Mouse (Mus musculus) left cerebral cortex, adult 9 months (tissue): ENCODE results near the gene Vgf.

Source experiments
- DNase-seq, 2 experiments: peaks; one replicate each; pipeline ENCODE4 v3.0.0; 2022; ENCODE audit warnings: low spot score in 2 of 2

The Vgf gene

DNA sequence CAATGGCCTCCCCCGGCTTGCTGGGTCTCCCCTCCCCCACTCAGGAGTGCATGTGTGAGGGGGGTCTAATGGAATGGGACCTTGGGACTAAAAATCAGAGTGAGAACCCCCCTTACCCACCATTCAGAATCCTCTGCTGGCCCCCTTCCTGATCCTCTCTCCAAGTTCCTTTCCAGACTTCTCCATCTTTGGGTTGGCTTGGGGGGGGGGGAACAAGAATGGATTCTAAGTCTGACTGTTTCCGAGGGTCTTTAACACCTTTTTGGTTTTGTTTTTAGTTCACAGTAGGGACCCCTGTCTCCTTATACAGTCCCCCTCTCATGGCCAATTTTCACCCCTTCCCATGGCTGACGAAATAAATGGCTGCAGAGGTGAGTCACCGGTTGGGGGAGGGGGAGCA is at the start of gene Vgf:
Gene Vgf, plus strand, starts transcription at position 301 of the 400 bp plus-strand sequence.
- no peak for DNase-seq

DNA sequence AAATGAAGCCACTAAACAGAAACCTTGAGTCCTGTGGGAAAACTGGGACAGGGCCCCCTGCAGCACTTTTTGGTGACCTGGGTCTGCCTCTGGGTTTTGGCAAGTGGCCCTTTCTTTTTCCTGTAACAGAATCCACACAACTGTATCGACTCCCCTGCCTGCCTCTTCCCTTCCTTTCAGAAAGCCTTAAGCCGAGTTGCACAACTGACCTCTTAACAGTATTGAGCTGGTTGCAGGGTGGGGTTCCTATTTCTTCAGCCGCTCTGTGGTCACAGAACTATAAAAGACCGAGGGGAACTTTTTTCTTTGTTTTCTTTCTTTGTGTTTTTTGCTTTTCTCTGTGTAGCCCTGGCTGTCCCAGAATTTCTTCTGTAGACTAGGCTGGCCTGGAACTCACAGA is 48.4 kb upstream of the Vgf start:
- no peak for DNase-seq

DNA sequence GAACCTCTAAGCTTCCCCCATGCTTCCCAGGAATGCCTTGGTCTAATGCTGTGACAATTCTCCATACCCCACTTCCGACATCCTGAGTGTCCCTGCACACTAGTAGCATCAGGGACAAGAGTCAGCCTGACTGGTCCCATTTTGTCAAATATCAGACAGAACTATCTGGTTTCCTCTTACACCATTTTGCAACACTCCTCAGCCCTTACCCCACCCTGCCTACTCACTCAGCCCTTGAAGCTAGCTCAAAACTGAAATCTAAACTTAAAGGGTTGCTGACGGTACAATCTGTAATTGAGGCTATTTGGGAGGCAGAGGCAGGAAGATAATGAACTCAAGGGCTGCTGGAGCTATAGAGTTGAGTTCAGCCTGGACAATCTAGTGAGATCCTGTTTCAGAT is 46.4 kb upstream of the Vgf start:
- DNase-seq: no peak

DNA sequence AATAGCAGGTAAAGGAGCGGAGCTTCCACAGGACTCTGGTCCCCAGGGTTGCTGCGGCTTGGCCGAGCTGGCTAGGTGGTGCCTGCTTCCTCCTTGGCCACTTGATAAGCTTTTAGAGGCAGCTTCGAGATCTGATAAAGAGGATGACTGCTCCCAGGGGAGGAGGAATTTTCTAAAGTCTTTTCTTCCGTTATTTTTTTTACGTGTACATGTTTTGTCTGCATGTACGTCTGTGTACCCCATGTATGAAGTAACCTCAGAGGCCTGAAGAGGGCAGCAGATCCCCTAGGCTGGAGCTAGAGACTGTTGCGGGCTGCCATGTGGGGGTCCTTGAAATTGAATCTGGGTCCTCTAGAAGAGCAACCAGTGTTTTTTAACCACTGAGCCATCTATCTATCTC is 45.2 kb upstream of the Vgf start:
- DNase-seq: no peak

DNA sequence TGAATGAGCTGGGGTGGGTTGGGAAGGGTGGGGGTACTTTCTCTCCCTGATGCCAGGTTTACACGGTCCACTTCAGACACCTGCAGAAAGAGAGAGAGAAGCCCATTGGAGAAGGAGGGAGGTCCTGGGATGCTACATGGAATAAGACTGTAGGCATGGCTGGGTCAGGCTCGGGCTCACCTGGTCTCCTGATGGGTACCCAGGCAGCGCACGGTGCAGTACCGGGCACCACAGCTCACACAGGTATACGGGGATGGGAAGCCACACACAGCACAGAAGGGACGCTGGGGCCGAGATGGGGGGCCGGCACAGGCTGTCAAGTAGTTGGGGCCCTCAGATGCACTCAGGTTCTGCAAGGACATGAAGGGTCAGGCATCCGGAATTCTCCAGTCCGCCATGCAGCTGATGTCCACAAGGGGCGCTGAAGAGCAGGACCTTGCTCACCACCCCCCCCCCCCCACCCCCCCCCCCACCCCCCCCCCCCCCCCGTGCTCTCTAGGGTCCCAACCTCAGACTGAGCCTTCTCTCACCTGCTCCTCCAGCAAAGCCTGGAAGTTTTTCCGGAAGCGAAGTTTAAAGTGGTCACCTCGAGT is 43.8 kb upstream of the Vgf start:
- no peak for DNase-seq

DNA sequence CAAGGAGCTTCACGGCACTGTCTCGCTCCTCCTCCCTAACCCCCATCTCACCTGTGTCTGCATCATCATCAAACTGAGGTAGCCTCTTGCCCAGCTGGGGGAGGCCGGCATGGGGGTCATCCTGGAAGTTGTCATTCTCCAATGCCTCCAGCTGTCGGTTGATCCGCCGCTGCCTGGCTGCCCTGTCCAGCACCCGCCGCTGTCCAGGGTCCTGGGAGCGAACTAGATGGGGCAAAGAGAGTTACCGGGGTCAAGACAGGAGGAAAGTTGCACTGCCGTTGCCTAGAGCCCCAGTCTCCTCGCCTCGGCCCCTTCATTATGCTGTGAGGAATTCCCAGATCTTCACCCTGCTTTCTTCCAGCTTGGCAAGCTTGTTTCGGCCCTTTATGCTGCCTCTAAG is 41.4 kb upstream of the Vgf start:
- no peak for DNase-seq

DNA sequence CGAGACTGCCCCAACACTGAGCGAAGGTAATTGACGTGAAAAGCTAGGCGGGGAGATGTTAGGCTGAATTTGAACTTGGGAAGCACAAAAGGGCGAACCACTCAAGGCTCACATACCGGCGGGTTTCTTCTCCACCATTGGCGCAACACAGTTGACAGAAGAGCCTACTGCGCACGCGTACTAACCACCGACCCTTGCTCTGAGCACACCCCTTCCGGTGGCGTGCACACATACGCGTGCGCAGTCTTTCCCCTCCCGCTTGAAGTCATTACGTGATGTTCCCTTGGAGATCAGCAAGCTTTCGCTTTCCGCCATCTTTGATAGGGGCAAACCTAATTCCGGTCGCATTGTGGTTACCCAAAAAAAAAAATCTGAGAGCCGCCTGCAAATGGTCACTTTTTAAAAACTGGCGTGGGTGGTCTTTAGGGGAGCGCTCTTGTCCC is 39.5 kb upstream of the Vgf start, which contains the start of gene Plod3:
Gene Plod3, plus strand, starts transcription at position 325 of the 443 bp plus-strand sequence.
- peak; percentile 94 to 97 for DNase-seq

DNA sequence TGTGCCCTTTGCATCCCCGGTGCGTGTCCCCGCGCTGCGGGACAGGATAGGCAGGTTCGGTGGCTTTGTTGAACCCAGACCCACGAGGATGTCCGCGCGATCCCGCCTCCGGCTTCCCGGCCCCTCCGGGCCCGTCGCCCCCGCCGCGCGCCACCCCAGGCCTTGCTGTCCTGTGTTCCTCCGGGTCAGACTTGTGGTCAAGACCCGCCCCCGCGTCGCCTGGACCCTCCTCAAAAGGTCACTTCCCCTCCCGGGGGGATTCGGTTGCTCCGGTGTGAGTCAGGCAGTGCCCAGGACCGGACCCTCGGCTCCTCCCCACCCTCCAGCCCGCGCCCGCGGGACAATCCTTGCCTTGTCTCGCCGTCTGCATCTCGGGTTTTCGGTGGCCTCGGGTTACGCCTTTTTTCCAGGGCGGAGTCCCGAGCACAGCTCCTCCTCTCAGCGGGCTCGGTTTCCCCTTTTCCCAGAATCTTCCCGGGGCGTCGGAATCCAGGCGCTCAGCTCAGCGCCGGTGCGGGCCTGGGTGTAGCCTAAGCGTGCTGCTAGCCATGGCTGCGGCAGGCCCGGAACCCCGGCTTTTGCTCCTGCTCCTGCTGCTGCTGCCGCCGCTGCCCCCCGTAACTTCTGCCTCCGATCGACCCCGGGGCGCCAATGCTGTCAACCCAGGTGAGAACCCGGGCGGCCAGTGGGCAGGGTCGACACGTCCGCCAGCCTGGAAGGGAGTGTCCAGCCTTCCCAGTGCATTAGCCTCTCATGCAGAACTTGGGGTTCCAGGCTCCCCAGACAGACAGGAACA is 38.9 kb upstream of the Vgf start:
- peak in 1 of 2 experiments; percentile 81 for DNase-seq

DNA sequence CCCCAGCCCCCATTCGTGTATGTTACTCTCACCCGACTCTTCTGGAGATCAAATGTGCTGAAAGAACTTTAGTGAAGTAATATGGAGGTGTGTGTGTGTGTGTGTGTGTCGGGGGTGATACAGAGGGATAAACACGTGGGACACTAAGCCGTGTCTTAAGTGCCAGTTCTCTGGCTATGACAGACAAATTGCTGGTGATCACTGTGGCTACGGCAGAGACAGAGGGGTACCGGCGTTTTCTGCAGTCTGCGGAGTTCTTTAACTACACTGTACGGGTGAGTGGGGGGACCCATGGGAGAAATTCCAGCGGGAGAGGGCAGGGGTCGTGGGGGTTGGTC is 38.3 kb upstream of the Vgf start, which contains the start of gene Znhit1:
Gene Znhit1, minus strand, starts transcription at position 88 of the 338 bp plus-strand sequence.
- no peak for DNase-seq

DNA sequence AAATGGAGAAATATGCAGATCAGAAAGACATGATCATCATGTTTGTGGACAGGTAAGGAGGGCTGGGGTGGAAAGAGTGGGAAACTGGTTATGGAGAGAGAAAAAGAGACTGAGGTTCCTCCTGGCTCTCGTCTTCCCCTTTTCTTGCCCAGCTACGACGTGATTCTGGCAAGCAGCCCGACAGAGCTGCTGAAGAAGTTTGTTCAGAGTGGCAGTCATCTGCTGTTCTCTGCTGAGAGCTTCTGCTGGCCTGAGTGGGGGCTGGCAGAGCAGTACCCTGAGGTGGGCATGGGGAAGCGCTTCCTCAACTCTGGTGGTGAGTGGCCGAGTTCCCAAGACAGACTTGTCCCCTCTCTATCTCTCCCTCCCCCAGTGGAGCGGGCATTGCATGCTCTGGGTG is 37.8 kb upstream of the Vgf start:
- DNase-seq: peak in 1 of 2 experiments; percentile 49

DNA sequence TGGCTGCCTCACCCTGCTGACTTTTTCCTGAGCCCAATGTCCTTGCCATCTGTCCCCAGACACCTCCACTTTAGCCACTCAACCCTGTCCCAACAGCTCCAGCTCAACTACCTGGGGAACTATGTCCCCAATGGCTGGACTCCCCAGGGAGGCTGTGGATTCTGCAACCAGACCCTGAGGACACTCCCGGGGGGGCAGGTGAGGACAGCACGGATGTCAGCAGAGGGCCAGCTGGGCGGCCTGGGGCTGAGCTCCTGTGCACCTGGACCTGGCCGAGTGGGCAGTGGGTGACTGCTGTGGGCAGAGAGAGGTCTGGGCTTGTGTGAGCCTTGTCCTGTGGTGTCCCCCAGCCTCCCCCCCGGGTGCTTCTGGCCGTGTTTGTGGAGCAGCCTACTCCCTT is 36.4 kb upstream of the Vgf start:
- no peak for DNase-seq

DNA sequence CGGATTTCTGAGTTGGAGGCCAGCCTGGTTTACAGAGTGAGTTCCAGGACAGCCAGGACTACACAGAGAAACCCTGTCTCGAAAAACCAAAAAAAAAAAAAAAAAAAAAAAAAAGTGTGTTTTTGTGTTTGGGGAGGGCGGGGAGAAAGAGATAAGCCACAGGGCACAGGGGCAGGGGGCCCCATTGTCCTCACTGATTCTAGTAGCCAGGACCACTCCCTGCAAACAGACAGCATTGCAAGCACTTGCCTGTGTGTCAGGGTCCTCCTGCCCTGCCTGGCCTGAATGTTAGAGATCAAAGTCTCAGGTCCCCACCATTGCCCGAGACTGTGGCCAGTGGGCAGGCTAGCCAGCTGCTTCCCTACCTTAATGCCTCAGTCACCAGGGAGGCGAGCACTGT is 26.7 kb upstream of the Vgf start:
- no peak for DNase-seq

DNA sequence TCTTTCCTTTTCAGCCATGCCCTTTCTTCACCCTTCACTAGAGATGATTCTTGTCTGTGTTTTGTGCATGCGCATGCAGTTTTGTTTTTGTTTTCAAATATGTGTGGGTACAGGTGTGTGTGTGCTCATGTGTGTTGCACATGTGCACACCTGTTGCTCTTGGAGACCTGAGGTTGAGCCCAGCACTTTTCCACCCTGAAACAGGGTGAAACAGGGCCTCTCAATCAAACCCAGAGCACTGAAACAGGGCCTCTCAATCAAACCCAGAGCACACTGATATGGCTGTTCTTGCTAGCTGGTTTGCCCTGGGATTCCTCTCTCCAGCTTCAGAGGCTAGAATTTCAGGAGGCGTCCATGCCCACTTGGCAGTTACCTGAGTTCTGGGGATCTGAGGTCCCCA is 25.6 kb upstream of the Vgf start:
- DNase-seq: no peak

DNA sequence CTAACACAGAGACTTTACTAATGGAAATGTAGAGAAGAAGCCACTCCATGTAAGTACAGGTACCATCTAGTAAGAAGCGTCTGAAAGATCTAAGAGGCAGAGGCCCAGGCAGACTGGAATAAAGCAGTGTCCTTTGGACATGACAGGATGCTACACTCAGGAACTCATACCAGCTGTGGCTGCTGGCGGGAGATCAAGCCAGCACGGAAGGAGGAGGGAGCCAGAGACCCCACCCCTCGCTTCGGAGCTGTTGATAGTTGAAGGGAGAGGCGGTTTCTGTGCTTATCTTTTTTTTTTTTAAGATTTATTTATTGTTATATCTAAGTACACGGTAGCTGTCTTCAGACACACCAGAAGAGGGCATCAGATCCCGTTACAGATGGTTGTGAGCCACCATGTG is 18.9 kb upstream of the Vgf start:
- DNase-seq: no peak

DNA sequence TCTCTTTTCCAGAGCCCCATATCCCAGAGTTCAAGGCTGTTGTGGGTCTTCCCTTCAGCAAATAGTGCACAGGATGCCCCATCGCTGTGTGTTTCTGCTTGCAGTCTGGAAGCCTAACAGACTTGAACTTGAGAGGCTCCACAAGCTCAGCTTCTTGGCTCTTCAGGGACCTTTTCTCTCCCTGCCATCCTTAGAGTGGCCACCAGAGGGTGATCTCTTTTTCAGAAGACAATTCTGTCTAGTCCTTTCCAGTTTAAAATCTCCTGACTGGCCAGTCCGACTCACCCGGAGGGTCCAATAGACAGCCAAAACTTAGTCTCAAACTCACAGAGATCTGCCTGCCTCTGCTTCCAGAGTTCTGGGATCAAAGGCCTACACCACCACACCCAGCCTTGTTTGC is 16.2 kb upstream of the Vgf start:
- peak in 1 of 2 experiments; percentile 65 for DNase-seq

DNA sequence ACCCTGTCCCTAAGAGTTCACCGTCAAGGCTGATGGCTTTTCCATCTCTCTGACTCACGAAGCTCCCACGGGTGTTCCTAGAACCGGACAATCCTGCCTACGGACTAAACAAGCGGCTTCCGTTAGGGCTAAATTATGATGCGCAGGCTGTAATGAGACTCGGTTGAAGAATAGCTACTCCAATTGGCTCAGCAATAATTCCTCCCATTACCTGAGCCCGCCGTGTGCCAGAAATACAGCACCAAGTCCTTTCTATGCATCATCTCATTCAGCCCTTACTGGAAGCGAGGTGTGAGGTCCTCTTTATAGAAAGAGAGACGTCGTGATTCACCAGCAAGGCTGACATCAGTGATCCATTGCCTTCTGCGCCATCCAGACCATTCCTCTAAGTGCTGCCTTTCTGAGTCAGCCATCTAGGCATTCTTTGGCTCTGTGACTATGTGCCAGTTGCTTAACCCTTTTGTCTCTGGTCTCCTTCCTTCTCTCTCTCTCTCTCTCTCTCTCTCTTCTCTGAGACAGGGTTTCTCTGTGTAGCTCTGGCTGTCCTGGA is 13.7 kb upstream of the Vgf start:
- no peak for DNase-seq

DNA sequence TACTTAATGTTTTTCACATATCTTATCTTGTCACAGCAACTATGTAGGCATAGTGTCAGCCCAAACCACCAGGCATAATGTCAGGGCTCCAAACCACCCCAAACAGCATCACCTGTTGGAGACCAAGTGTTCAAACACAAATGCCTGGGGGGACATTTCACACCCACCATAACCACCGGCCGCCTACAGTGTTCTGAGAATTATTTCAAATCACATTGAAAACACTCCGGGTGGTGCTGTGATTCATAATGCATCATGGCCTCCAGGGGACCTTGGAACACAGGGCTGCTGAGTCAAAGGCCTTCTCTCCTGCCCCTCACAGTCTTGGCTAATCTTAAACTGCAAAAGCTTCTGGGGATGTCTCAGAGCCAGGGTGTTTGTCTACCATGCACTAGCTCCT is 10.3 kb upstream of the Vgf start:
- DNase-seq: no peak

DNA sequence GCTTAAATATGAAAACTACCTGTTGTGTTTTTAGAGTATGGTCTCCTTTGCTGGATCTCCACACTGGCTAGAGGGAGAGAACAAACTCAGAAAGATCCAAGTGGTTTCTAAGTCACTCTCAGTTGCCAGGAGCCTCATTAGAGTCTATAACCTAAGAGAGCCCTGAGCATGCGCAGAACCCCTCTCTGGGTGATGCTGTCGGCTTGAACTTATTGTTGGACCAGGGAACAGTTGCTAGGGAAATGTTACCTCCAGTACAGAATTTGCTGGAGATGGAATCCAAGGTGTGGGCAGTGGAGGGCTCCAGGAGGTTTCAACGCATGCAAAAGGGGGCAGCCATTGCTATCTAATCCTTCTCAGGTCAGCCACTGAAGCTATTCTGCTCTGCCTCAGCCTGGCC is 1.9 kb upstream of the Vgf start:
- no peak for DNase-seq

DNA sequence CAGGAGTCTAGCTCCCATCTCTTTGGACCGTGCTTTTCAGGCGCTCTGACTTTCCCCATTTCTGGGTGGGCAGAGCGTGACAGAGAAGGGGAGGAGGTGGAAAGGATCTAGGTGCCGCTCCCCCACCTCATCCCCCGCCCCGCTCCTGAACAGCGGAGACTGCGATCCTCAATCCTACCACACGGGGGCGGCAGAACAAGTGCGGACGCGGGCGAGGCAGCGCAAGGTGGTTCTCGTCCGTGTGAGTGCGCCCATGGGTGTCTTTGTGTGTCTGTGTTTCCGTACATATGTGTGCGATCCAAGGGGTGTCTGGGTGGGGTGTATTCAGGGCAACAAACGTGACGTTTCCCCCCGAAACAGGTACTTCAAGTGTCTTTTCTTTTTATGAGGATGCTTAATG is 1.1 kb upstream of the Vgf start:
- peak in 1 of 2 experiments; percentile 85 for DNase-seq

DNA sequence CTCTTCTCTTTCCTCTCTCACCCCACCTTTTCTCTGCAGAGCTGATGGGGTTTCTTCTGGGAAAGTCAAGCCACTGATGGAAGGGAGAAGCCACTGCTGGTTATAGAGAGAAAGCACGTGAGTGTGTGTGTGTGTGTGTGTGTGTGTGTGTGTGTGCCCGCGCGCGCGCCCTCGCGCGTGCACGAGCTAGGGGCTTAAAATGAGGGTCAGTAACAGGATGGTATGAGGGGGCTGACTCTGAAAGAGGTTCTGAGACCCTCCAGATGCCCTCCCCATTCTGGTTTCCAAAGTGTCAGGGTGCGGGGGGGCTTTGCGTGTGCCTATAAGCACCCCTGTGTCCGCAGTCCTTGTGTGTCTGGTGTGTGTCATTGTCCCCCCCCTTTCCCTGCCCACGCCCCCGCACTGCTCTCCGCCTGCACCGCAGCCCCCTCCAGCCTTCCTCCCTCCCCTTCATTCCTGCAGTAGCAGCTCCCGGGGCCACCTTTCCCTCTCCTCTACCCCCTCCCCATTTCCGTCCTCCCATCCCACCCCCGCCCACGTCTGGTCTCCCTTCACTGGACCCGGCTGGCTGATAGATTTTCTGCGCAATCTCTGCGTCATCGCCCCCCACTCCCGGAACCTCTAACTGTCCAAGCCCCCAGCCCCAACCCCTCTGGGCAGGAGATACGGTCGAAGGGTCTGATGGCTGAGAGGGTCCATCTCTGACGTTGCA is 2.5 kb downstream of the Vgf start:
- DNase-seq: no peak

DNA sequence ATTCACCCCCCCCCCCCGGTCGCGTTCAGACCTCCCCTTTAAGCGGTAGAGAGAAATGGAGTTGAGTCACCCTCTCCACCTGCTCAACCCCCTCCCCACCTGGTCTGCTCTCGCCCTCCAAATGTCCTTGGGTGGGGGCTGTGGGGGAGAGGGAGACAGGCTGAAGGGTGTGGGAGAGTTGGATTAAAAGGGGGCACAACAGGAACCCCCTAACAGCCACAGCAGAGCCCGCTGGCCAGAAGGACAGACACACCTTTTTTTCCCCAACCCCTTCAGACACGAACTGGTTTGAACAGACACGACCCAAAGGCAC is 3.0 kb downstream of the Vgf start:
- DNase-seq: no peak

DNA sequence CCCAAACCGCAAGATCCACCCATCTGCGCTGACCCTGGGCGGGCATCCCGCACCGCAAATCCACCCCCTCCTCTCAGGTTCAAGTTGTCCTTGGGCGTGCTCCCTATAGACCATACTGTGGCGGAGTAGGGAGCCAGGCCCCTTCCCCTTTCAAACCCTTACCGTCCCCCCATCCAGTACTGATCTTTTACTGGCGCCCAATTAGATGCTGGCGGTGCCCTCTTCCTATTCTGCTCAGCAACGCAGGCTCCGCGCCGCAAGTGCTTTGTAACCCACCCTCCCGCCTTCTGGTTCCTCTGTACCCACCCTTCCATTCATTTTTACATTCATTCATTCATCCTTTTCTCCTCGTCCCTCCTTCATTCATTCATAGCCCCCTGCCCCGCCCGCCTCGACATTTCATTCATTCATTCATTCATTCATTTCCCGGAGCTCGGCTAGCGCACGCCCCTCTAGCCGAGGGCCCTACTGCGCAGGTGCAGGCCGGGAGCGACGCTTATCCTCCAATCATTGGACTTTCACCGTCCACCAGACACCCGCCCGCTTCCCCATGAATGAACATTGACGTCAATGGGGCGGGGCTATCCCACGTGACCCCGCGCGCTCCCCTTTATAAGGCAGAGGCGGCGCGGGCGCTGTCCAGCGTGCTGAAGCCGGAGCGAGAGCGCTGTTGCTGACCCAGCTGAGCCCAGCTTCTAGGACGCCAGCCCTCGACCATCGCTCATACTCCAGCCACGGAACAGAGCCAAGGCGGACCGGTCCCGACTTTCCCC is 3.6 kb downstream of the Vgf start:
- peak; percentile 83 to 96 for DNase-seq
